Mouse (Mus musculus) olfactory bulb, adult 2 months (tissue): Measurements from ENCODE around the gene Shisa9.

Experiments used
- CTCF ChIP-seq: fragments of 200-500 bp; IDR thresholded peaks from 2 replicates; pipeline ENCODE4 v1.5.1; 2012; ENCODE audit warnings: low read depth, mild to moderate bottlenecking, low read length, moderate library complexity; ENCODE audit not compliant: insufficient read depth
- POLR2A ChIP-seq: fragments of 200-500 bp; IDR thresholded peaks from 2 replicates; pipeline ENCODE4 v1.6.1; 2012; ENCODE audit warnings: mild to moderate bottlenecking, low read depth, low read length, moderate library complexity; ENCODE audit not compliant: insufficient read depth

GRCm38 (mm10) chr16:12303420-12303819 is 319.5 kb downstream of the Shisa9 start:
- TF ChIP-seq CTCF: no peak
- TF ChIP-seq POLR2A: no peak
